Mouse (Mus musculus) lung, adult 2 months (tissue): ENCODE measurements around the gene Miga1.

Source experiments
- CTCF ChIP-seq: fragments of 200-500 bp; IDR thresholded peaks from 2 replicates; pipeline ENCODE4 v1.5.1; 2011; ENCODE audit warnings: mild to moderate bottlenecking, low read length, control low read depth; ENCODE audit not compliant: insufficient read depth
- POLR2A ChIP-seq: fragments of 200-500 bp; IDR thresholded peaks from 2 replicates; pipeline ENCODE4 v1.6.1; 2011; ENCODE audit warnings: low read depth, mild to moderate bottlenecking, control low read depth, low read length, borderline replicate concordance; ENCODE audit errors: extremely low read depth

DNA sequence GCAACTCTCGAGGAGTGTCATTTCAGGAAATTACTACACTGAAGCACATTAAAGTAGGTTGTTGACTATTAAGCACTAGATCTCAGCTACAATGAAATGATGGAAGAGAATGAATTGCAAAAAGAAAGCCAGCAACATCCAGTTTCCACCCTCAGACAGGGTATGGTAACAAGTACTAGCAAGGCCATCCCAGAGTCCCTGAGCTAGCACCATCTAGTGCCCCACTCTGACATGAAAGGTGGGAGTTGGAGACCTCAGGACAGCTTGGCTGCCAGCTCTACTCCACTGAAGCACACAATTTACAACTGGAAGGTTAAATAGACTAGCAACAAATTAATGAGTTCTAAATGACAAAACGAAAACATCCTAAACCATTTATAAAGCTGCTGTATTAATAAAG, 62.3 kb downstream of the Miga1 start:
- TF ChIP-seq POLR2A: no peak
- TF ChIP-seq CTCF: no peak
